Mouse (Mus musculus) heart, adult 2 months (tissue): ENCODE measurements at regions not wholly inside any gene's neighbourhood (a gene's known extent, or its start where the extent isn't known, plus 50 kb on each side); places are given as distances from the start of the nearest gene placed in this dataset.

Experiments used
- DNase-seq, 2 experiments: peaks; one replicate each; pipeline ENCODE4 v3.0.0; 2021
- H3K27ac ChIP-seq: fragments of 200-600 bp; 2 replicates; pipeline ENCODE4 v1.8.1; 2022
- H3K27me3 ChIP-seq: fragments of 200-500 bp; 2 replicates; pipeline ENCODE4 v1.6.1; 2012; ENCODE audit warnings: mild to moderate bottlenecking, low read length, inconsistent platforms, mixed read lengths; ENCODE audit not compliant: control insufficient read depth, insufficient read depth
- H3K36me3 ChIP-seq: fragments of 200-500 bp; 2 replicates; pipeline ENCODE4 v1.6.1; 2012; ENCODE audit warnings: low read length, inconsistent platforms; ENCODE audit not compliant: control insufficient read depth, insufficient read depth
- H3K4me1 ChIP-seq: fragments of 200-500 bp; 2 replicates; pipeline ENCODE4 v1.6.1; 2011; ENCODE audit warnings: low read length; ENCODE audit not compliant: control insufficient read depth, insufficient read depth
- H3K4me3 ChIP-seq: fragments of 200-600 bp; 2 replicates; pipeline ENCODE4 v1.8.1; 2022
- H3K79me2 ChIP-seq: fragments of 200-500 bp; replicated peaks from 2 replicates; pipeline ENCODE4 v1.6.1; 2012; ENCODE audit warnings: mild to moderate bottlenecking, inconsistent platforms, low read length, moderate library complexity, mixed read lengths; ENCODE audit not compliant: control insufficient read depth, insufficient read depth
- H3K9ac ChIP-seq: fragments of 200-500 bp; 2 replicates; pipeline ENCODE4 v1.6.1; 2012; ENCODE audit warnings: low read depth, mild to moderate bottlenecking, control low read depth, inconsistent platforms, low read length, mixed read lengths
- CTCF ChIP-seq: fragments of 200-600 bp; IDR thresholded peaks from 2 replicates; pipeline ENCODE4 v1.8.1; 2022; ENCODE audit warnings: antibody characterized with exemption, mild to moderate bottlenecking, moderate library complexity
- EP300 ChIP-seq: fragments of 200-500 bp; IDR thresholded peaks from 2 replicates; pipeline ENCODE4 v1.6.1; 2011; ENCODE audit warnings: low read depth, low read length, control low read depth; ENCODE audit not compliant: insufficient read depth
- POLR2A ChIP-seq: fragments of 200-500 bp; IDR thresholded peaks from 2 replicates; pipeline ENCODE4 v1.6.1; 2011; ENCODE audit warnings: mild to moderate bottlenecking, low read depth, low read length, control low read depth; ENCODE audit not compliant: insufficient read depth
- WGBS: fragments of 180-500 bp; shearing (Covaris S2); methylation state at CpG from one replicate; pipeline ENCODE4 v1.1.7; 2018; 5-methylcytosine and 5-hydroxymethylcytosine counted together
- intact Hi-C: fragments of 180-260 bp; cut with DNase I; formaldehyde crosslinking; loops from one replicate; pipeline ENCODE4 v1.15.1; 2025

DNA sequence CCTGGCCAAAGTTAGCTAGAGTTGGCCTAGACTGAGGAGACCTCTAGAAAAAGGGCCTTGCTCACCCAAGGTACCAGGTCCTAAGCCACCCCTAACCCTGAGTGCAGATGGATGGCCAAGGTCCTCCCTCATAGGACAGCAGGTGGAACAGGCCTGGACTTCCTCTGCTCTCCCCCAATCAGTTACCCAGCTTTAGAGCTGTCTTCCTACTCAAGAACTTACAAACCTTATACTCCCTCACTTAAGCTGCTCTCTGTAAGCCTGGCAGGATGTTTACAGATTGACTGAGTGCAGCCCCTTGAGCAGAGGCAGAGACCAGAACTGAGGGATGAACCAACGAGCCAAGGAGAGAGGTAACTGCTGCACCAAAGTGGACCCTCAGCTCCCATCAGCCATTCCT, 94.5 kb downstream of the Rplp1 start:
- TF ChIP-seq POLR2A (no peak), EP300 (no peak), CTCF (no peak)
- Histone ChIP-seq H3K27ac (no peak overlapping the region), H3K79me2 (no peaks in the 10 kb centered on the region), H3K4me3 (no peak overlapping the region), H3K36me3 (no peaks in the 10 kb centered on the region), H3K9ac (no peak overlapping the region), H3K4me1 (no peaks in the 10 kb centered on the region), H3K27me3 (no peaks in the 10 kb centered on the region)
- WGBS: 65% methylated on average over 1 of the region's 1 CpGs
- intact Hi-C loops: no loop called here
- DNase-seq: no peak

DNA sequence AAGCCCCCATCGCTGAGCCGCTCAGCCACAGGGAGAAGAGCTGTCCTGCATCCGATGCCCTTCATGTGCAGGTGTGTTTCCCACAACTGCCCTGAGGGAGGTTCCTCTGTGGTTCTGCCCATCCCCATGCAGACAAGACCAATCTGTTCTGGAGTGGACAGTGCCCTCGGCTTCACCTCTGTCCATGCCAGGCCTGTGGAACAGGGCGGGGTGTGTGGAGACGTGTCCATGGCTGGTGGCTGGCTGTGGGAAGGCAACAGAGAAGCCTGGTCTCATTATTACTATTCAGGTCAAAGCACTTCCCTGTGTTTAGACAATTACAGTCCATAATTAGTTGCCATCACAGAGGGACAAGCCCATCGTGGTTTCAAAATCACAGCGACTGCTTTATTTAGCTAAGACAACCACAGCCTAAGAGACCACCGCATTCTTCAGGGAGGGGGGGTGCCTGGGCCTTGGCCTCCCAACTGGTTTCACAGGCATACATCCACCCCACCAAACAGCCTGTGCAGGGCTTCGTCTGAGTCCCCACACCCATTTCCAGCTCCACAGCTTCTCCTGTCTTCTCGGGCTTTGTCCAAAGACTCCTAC, 97.7 kb downstream of the Rplp1 start:
- Histone ChIP-seq H3K27ac (no peak overlapping the region), H3K27me3 (no peaks in the 10 kb centered on the region), H3K36me3 (no peaks in the 10 kb centered on the region), H3K79me2 (no peaks in the 10 kb centered on the region), H3K4me3 (no peak overlapping the region), H3K9ac (no peak overlapping the region), H3K4me1 (peaks cover 1% of the 10 kb centered on the region; the same call in 1 of the 2 replicates)
- no peak for TF ChIP-seq CTCF
- TF ChIP-seq POLR2A: no peak
- TF ChIP-seq EP300: no peak
- intact Hi-C loops: no loop called here
- no peak for DNase-seq
- WGBS: 88% methylated on average over 11 of the region's 11 CpGs

DNA sequence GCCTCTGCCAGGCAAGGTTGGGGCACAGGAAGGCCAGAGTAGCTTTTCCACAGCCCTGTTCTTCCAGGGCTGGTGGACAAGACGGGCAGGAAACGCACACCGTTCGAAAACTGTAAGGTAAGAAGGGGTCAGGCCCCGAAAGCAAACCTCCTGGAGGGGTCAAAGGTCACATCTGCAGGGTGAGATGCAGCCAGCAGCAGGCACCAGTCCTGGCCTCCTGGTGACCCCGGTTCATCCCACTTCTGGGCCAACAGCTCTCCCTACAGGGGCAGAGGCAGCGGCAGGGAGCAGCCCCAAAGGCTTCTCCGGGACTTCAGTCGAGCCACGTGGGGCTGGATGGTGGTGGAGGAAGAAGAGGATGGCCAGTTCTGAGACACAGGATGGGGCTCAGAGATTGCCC, 98.3 kb downstream of the Rplp1 start:
- Histone ChIP-seq H3K36me3 (no peaks in the 10 kb centered on the region), H3K4me3 (no peak overlapping the region), H3K79me2 (no peaks in the 10 kb centered on the region), H3K27me3 (no peaks in the 10 kb centered on the region), H3K27ac (no peak overlapping the region), H3K9ac (no peak overlapping the region), H3K4me1 (peaks cover 1% of the 10 kb centered on the region; the same call in 1 of the 2 replicates)
- WGBS: 62% methylated on average over 10 of the region's 10 CpGs
- no peak for TF ChIP-seq CTCF
- TF ChIP-seq POLR2A: no peak
- TF ChIP-seq EP300: no peak
- intact Hi-C loops: no loop called here
- DNase-seq: no peak

DNA sequence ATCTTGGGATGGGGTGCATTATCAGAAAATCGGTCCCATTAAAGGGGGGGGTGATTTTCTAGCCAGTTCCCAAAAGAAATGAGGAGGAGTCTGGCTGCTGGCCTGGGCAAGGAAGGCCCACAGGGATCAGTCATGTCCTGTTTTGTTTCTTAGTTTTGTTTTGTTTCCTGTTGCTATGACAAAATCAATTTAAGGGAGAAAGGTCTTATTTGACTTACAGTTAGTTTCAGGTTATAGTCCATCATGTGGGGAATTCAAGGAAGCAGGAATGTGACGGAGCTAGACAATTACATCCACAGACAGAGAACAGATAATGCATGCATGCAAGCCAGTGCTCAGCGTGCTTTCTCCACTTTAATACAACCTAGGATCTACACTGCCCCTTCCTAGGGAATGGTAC, 101.1 kb downstream of the Rplp1 start:
- no peak for DNase-seq
- no peak overlapping the region for H3K4me3 ChIP-seq
- no peaks in the 10 kb centered on the region for H3K27me3 ChIP-seq
- intact Hi-C loops: no loop called here
- WGBS: 41% methylated on average over 3 of the region's 3 CpGs
- H3K79me2 ChIP-seq: no peaks in the 10 kb centered on the region
- H3K9ac ChIP-seq: no peak overlapping the region
- no peaks in the 10 kb centered on the region for H3K36me3 ChIP-seq
- H3K4me1 ChIP-seq: peaks cover 1% of the 10 kb centered on the region; the same call in 1 of the 2 replicates
- no peak overlapping the region for H3K27ac ChIP-seq
- no peak for TF ChIP-seq CTCF
- TF ChIP-seq EP300: no peak
- TF ChIP-seq POLR2A: no peak

DNA sequence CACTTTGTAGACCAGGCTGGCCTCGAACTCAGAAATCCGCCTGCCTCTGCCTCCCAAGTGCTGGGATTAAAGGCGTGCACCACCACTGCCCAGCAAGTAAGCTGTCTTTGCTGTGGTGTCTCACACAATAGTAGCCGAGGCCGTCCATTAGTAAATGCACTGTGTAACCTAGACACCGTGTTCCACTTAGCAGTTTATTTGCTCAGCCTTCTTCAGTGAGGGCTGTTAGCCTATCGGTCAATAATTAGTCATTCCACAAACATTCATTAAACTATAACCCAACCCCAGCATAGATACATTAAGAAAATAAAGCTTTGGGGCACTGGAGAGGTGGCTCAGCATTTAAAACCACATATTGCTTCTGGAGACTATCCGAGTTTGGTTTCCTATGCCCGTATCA, 102.0 kb downstream of the Rplp1 start:
- TF ChIP-seq CTCF (no peak), POLR2A (no peak), EP300 (no peak)
- no peak overlapping the region for H3K9ac ChIP-seq
- no peaks in the 10 kb centered on the region for H3K36me3 ChIP-seq
- peaks cover 1% of the 10 kb centered on the region; the same call in 1 of the 2 replicates for H3K4me1 ChIP-seq
- DNase-seq: no peak
- no peak overlapping the region for H3K27ac ChIP-seq
- intact Hi-C loops: no loop called here
- H3K27me3 ChIP-seq: no peaks in the 10 kb centered on the region
- no peak overlapping the region for H3K4me3 ChIP-seq
- 90% methylated on average over 9 of the region's 9 CpGs for WGBS
- no peaks in the 10 kb centered on the region for H3K79me2 ChIP-seq

DNA sequence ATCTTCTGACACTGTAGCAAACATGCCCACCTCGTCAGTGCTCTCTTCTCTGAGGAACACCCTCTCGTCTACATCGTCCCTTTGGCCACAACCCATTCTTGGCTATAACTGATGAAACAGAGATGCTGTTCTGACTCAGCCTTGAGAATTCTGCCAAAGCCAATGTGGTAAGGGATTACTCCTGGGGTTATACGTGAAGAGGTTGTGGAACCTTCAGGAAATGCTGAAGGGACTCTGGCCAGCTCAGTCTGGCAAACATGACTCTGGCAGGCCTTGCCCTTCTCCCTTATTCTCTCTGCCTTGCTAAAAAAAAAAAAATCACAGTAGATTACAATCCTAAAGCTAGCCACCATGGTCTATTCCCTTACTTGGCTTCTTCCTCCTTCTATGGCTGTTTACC, 103.9 kb downstream of the Rplp1 start:
- no peak overlapping the region for H3K27ac ChIP-seq
- TF ChIP-seq CTCF (no peak), POLR2A (no peak), EP300 (no peak)
- intact Hi-C loops: no loop called here

More for the DNA sequence above, 103.9 kb downstream of the Rplp1 start:
- peaks cover 1% of the 10 kb centered on the region; the same call in 1 of the 2 replicates for H3K4me1 ChIP-seq
- H3K4me3 ChIP-seq: no peak overlapping the region
- no peaks in the 10 kb centered on the region for H3K79me2 ChIP-seq
- no peaks in the 10 kb centered on the region for H3K36me3 ChIP-seq
- 55% methylated on average over 4 of the region's 4 CpGs for WGBS
- H3K9ac ChIP-seq: no peak overlapping the region
- no peaks in the 10 kb centered on the region for H3K27me3 ChIP-seq
- no peak for DNase-seq
